Mouse (Mus musculus): ENCODE measurements around the gene Tesc. TPM values are rescaled to one million over a fixed set of nuclear protein-coding genes. Genes with fewer than 3 reads are reported as not detected.

Tesc gene
- polyA plus RNA-seq, 1 experiment from 2014 or later = 9.8 TPM

- peaks cover 56% of the 10 kb centered on the region for H3K36me3 ChIP-seq (ENCODE audit: control insufficient read depth, insufficient read depth)
- no peak for ATAC-seq (replicated peaks; ENCODE audit: extremely low read depth, insufficient read depth, low FRiP score)
- no peak overlapping the region for H3K9ac ChIP-seq (ENCODE audit: low read length)
- no peak overlapping the region for H3K27ac ChIP-seq (ENCODE audit: low read length)
- no peaks in the 10 kb centered on the region for H3K9me3 ChIP-seq (replicated peaks; ENCODE audit: control insufficient read depth, low read length)
- H3K4me1 ChIP-seq (ENCODE audit: control insufficient read depth, insufficient read depth, low read length) = peaks cover 7% of the 10 kb centered on the region
- no peak overlapping the region for H3K4me2 ChIP-seq (ENCODE audit: low read depth, low read length)
- 84% methylated on average over 3 of the region's 3 CpGs for WGBS
- H3K27me3 ChIP-seq (ENCODE audit: control insufficient read depth, insufficient read depth, low read length) = no peaks in the 10 kb centered on the region
- H3K4me3 ChIP-seq (ENCODE audit: low read length) = no peak overlapping the region
These were observed 36.6 kb upstream of the Tesc start for GRCm38 (mm10) chr5:117990957-117991356.

GRCm38 (mm10) chr5:117993550-117993949 is 34.0 kb upstream of the Tesc start:
- 80% methylated on average over 6 of the region's 6 CpGs for WGBS

DNA sequence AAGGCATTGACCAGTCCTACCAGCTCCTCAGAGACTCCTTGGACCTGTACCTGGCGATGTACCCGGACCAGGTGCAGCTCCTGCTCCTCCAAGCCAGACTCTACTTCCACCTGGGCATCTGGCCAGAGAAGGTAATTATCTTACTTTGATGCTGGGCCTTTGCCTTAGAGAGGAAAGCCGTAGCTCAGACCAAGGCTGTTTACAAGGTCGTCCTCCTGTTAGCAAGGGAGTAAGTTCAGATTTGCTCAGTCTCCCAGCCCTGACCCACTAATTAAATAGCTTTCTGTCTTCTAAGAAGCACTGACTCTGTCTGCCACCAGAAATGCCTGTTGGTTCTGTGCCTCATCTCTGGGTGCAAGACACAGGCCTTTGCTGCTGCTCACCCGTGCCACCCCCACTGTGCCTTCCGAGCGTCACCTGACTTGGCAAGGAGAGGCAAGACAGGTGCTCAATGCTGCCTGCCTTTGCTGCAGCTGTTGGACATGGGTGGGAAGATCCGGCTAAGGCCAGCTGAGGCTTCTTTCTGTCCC is 32.1 kb upstream of the Tesc start:
- Histone ChIP-seq H3K27me3 (ENCODE audit: control insufficient read depth, insufficient read depth, low read length) (no peaks in the 10 kb centered on the region), H3K9me3 (replicated peaks; ENCODE audit: control insufficient read depth, low read length) (no peaks in the 10 kb centered on the region), H3K4me3 (ENCODE audit: low read length) (no peak overlapping the region), H3K4me1 (ENCODE audit: control insufficient read depth, insufficient read depth, low read length) (peaks cover 9% of the 10 kb centered on the region), H3K4me2 (ENCODE audit: low read depth, low read length) (no peak overlapping the region), H3K9ac (ENCODE audit: low read length) (no peak overlapping the region), H3K27ac (ENCODE audit: low read length) (no peak overlapping the region), H3K36me3 (ENCODE audit: control insufficient read depth, insufficient read depth) (peaks cover 44% of the 10 kb centered on the region)
- 87% methylated on average over 8 of the region's 8 CpGs for WGBS
- ATAC-seq (replicated peaks; ENCODE audit: extremely low read depth, insufficient read depth, low FRiP score) = no peak

More at GRCm38 (mm10) chr5:117993550-117993949, 34.0 kb upstream of the Tesc start:
- Histone ChIP-seq H3K4me1 (ENCODE audit: control insufficient read depth, insufficient read depth, low read length) (peaks cover 16% of the 10 kb centered on the region), H3K4me3 (ENCODE audit: low read length) (no peak overlapping the region), H3K27ac (ENCODE audit: low read length) (no peak overlapping the region), H3K27me3 (ENCODE audit: control insufficient read depth, insufficient read depth, low read length) (no peaks in the 10 kb centered on the region), H3K4me2 (ENCODE audit: low read depth, low read length) (no peak overlapping the region), H3K36me3 (ENCODE audit: control insufficient read depth, insufficient read depth) (peaks cover 50% of the 10 kb centered on the region), H3K9ac (ENCODE audit: low read length) (no peak overlapping the region), H3K9me3 (replicated peaks; ENCODE audit: control insufficient read depth, low read length) (no peaks in the 10 kb centered on the region)
- no peak for ATAC-seq (replicated peaks; ENCODE audit: extremely low read depth, insufficient read depth, low FRiP score)

DNA sequence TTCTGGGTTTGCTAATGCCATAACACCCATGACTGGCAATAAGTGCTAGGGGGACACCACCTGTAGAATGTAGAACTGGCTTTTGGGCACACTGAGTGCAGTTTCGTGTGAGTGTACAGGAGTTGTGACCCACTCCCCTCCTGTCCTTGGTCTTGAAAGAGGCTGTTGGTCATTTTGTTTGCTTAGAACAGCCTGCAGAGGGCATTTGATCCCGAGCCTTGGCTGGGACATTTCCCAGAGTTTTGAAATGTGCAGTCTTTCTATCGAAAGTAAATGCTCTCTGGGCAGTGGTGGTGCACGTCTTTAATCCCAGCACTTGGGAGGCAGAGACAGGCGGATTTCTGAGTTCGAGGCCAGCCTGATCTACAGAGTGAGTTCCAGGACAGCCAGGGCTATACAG is 31.6 kb upstream of the Tesc start:
- Histone ChIP-seq H3K4me1 (ENCODE audit: control insufficient read depth, insufficient read depth, low read length) (peaks cover 9% of the 10 kb centered on the region), H3K9me3 (replicated peaks; ENCODE audit: control insufficient read depth, low read length) (no peaks in the 10 kb centered on the region), H3K27me3 (ENCODE audit: control insufficient read depth, insufficient read depth, low read length) (no peaks in the 10 kb centered on the region), H3K9ac (ENCODE audit: low read length) (no peak overlapping the region), H3K27ac (ENCODE audit: low read length) (no peak overlapping the region), H3K4me3 (ENCODE audit: low read length) (no peak overlapping the region), H3K4me2 (ENCODE audit: low read depth, low read length) (no peak overlapping the region), H3K36me3 (ENCODE audit: control insufficient read depth, insufficient read depth) (peaks cover 47% of the 10 kb centered on the region)
- no peak for ATAC-seq (replicated peaks; ENCODE audit: extremely low read depth, insufficient read depth, low FRiP score)
- 84% methylated on average over 6 of the region's 6 CpGs for WGBS

- WGBS = 83% methylated on average over 6 of the region's 6 CpGs
- no peaks in the 10 kb centered on the region for H3K27me3 ChIP-seq (ENCODE audit: control insufficient read depth, insufficient read depth, low read length)
- H3K9ac ChIP-seq (ENCODE audit: low read length) = no peak overlapping the region
These were observed 31.0 kb upstream of the Tesc start for GRCm38 (mm10) chr5:117996581-117996980.

DNA sequence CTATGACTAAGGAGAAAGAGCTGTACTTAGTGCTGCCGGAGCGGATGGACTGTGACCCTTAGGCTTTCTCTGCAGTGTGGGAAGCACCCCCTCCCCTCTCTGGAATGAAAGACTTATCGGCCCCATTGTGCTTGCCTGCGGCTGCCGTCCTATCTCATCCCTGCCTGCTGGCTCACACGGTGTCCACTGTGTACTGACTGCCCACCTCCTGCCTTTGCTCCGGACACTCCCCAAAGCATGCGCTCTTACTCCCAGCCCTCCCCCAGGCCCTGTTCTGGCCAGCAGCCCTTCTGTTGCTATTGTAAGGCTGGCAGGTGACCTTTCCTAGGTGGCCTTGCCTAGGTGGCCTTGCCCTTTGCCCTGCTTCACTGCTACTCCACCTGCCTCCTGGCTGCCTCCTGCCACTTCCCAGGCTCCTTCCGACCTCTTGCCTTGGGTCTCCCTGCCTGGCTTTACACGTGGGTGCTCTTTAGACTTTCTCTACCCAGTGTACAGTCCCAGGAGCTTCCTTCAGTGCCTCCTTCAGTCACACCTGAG is 30.0 kb upstream of the Tesc start:
- H3K4me3 ChIP-seq (ENCODE audit: low read length) = no peak overlapping the region
- no peak; the same call in 1 of the 2 replicates for ATAC-seq (replicated peaks; ENCODE audit: extremely low read depth, insufficient read depth, low FRiP score)
- no peaks in the 10 kb centered on the region for H3K9me3 ChIP-seq (replicated peaks; ENCODE audit: control insufficient read depth, low read length)
- no peaks in the 10 kb centered on the region for H3K27me3 ChIP-seq (ENCODE audit: control insufficient read depth, insufficient read depth, low read length)
- H3K4me1 ChIP-seq (ENCODE audit: control insufficient read depth, insufficient read depth, low read length) = peaks cover 9% of the 10 kb centered on the region
- H3K36me3 ChIP-seq (ENCODE audit: control insufficient read depth, insufficient read depth) = peaks cover 46% of the 10 kb centered on the region
- no peak overlapping the region for H3K9ac ChIP-seq (ENCODE audit: low read length)
- no peak overlapping the region for H3K4me2 ChIP-seq (ENCODE audit: low read depth, low read length)
- H3K27ac ChIP-seq (ENCODE audit: low read length) = no peak overlapping the region
- 43% methylated on average over 10 of the region's 10 CpGs for WGBS

More at GRCm38 (mm10) chr5:117996581-117996980, 31.0 kb upstream of the Tesc start:
- Histone ChIP-seq H3K36me3 (ENCODE audit: control insufficient read depth, insufficient read depth) (peaks cover 47% of the 10 kb centered on the region), H3K4me2 (ENCODE audit: low read depth, low read length) (no peak overlapping the region), H3K4me3 (ENCODE audit: low read length) (no peak overlapping the region), H3K4me1 (ENCODE audit: control insufficient read depth, insufficient read depth, low read length) (peaks cover 9% of the 10 kb centered on the region), H3K9me3 (replicated peaks; ENCODE audit: control insufficient read depth, low read length) (no peaks in the 10 kb centered on the region), H3K27ac (ENCODE audit: low read length) (no peak overlapping the region)
- no peak for ATAC-seq (replicated peaks; ENCODE audit: extremely low read depth, insufficient read depth, low FRiP score)

GRCm38 (mm10) chr5:117999061-117999460 is 28.5 kb upstream of the Tesc start:
- no peak for ATAC-seq (replicated peaks; ENCODE audit: extremely low read depth, insufficient read depth, low FRiP score)
- Histone ChIP-seq H3K9me3 (replicated peaks; ENCODE audit: control insufficient read depth, low read length) (no peaks in the 10 kb centered on the region), H3K4me1 (ENCODE audit: control insufficient read depth, insufficient read depth, low read length) (peaks cover 9% of the 10 kb centered on the region), H3K27ac (ENCODE audit: low read length) (no peak overlapping the region), H3K4me2 (ENCODE audit: low read depth, low read length) (no peak overlapping the region), H3K9ac (ENCODE audit: low read length) (no peak overlapping the region), H3K4me3 (ENCODE audit: low read length) (no peak overlapping the region), H3K27me3 (ENCODE audit: control insufficient read depth, insufficient read depth, low read length) (no peaks in the 10 kb centered on the region), H3K36me3 (ENCODE audit: control insufficient read depth, insufficient read depth) (peaks cover 61% of the 10 kb centered on the region)
- WGBS = 82% methylated on average over 7 of the region's 7 CpGs

DNA sequence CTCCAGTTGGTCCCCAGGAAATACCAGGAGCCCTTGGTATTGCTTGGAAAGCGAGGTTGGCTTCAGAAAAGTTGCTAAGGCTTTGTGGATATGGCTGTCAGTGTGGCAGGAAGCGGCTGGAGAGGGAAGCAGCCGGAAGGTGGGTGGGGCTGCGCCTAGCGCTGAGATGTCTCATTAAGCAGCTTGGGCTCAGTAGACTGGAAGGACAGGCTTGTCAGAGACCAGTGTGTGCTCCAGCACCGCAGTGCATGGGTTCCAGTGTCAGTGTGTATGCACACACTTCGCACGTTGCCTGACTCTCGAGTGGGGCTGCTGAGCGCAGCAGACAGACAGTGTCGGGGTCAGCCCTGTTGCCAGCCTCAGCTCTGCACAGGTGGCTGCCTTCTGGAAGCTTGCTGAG is 28.0 kb upstream of the Tesc start:
- Histone ChIP-seq H3K27ac (ENCODE audit: low read length) (no peak overlapping the region), H3K9ac (ENCODE audit: low read length) (no peak overlapping the region), H3K4me3 (ENCODE audit: low read length) (no peak overlapping the region), H3K36me3 (ENCODE audit: control insufficient read depth, insufficient read depth) (peaks cover 59% of the 10 kb centered on the region), H3K4me1 (ENCODE audit: control insufficient read depth, insufficient read depth, low read length) (peaks cover 9% of the 10 kb centered on the region), H3K27me3 (ENCODE audit: control insufficient read depth, insufficient read depth, low read length) (no peaks in the 10 kb centered on the region), H3K9me3 (replicated peaks; ENCODE audit: control insufficient read depth, low read length) (no peaks in the 10 kb centered on the region), H3K4me2 (ENCODE audit: low read depth, low read length) (no peak overlapping the region)
- 80% methylated on average over 11 of the region's 11 CpGs for WGBS
- no peak for ATAC-seq (replicated peaks; ENCODE audit: extremely low read depth, insufficient read depth, low FRiP score)

DNA sequence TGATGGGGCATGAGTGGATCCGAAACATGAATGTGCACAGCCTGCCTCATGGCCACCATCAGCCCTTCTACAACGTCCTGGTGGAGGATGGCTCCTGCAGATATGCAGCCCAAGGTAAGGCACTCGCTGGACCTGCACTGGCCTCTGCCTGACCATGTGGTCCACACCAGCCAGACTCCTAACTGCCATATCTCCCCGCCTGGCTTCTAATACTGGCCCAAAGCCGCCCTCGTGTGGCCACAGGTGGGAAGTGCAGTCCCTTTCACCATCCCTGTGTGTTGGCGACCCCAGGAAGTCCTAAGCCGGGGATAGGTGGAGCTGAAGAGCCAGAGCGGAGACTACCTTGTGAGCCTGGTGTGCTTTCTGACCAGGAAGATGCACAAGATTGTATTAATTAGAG is 25.5 kb upstream of the Tesc start:
- no peak overlapping the region for H3K4me2 ChIP-seq (ENCODE audit: low read depth, low read length)
- 38% methylated on average over 9 of the region's 9 CpGs for WGBS
- H3K4me1 ChIP-seq (ENCODE audit: control insufficient read depth, insufficient read depth, low read length) = peaks cover 8% of the 10 kb centered on the region
- H3K27me3 ChIP-seq (ENCODE audit: control insufficient read depth, insufficient read depth, low read length) = no peaks in the 10 kb centered on the region
- no peaks in the 10 kb centered on the region for H3K9me3 ChIP-seq (replicated peaks; ENCODE audit: control insufficient read depth, low read length)
- H3K9ac ChIP-seq (ENCODE audit: low read length) = no peak overlapping the region
- H3K4me3 ChIP-seq (ENCODE audit: low read length) = no peak overlapping the region
- H3K27ac ChIP-seq (ENCODE audit: low read length) = no peak overlapping the region
- ATAC-seq (replicated peaks; ENCODE audit: extremely low read depth, insufficient read depth, low FRiP score) = no peak
- peaks cover 44% of the 10 kb centered on the region for H3K36me3 ChIP-seq (ENCODE audit: control insufficient read depth, insufficient read depth)
